Mouse (Mus musculus): ENCODE measurements around the gene Cyp11a1. TPM values are rescaled to one million over a fixed set of nuclear protein-coding genes. Genes with fewer than 3 reads are reported as not detected.

Cyp11a1 gene
- polyA plus RNA-seq, 1 experiment from 2014 or later, result 7.8 TPM

DNA sequence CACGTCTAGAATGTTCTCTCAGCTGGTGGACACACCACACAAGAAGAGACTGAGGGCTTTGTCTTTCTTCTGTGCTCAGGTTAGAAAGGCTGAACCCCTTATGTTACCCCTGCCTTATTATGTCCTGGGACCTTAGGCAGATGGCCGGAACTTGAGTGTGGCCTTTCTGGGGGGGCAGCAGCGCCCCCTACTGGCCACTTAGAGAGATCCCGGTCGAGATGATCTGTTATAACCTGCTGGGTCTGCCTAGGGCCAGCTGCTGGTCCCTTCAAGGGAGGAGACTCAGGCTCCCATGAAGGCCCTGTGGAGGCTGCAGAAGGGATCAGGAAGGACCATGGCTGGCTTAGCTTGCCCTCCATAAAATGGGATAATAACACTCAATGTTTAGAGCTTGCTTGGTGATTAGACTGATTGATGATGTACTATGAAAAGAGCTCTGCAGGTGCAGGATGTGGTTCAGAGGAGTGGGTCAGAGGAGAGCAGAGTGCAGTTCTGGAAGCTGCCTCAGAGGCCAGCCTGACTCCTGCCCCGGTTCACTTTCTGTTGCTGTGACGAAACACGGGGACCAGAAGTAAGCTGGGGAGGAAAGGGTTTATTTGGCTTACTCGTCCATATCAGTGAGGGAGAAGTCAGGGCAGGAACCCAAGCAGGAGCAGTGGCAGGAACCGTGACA, 15.6 kb upstream of the Cyp11a1 start:
- H3K9me3 ChIP-seq (ENCODE audit: control insufficient read depth), result no peaks in the 10 kb centered on the region

DNA sequence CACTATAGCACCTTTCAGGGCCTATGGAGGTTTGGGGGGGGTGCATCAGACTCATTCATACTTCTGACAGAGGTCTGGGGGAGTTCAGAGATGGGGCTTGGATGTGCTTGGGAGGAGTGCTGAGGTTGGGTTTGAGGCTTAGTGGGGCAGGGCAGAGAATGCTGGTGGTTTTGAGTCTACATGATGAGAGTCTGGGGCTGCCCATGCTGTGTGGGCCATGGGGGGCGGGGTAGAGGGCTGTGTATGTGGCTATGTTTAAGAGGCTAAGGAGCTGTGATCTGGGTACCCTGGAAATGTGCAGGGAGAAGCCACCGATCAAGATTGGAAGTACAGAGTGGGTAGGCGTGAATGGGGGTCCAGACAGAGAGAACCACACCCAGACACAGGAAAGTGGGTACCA, 14.2 kb upstream of the Cyp11a1 start:
- Histone ChIP-seq H3K9me3 (ENCODE audit: control insufficient read depth) (no peaks in the 10 kb centered on the region), H3K9ac (ENCODE audit: low read depth, low read length) (no peak overlapping the region), H3K27me3 (replicated peaks; ENCODE audit: control insufficient read depth, insufficient read depth, low read length) (peaks cover 10% of the 10 kb centered on the region), H3K4me2 (replicated peaks; ENCODE audit: low read depth) (no peak overlapping the region), H3K36me3 (ENCODE audit: control insufficient read depth, insufficient read depth) (no peaks in the 10 kb centered on the region), H3K4me1 (replicated peaks; ENCODE audit: control insufficient read depth, insufficient read depth, low read length) (no peaks in the 10 kb centered on the region), H3K4me3 (ENCODE audit: low read depth, low read length) (no peak overlapping the region), H3K27ac (ENCODE audit: low read depth, low read length) (no peak overlapping the region)
- ATAC-seq, result no peak
- WGBS, result 90% methylated on average over 3 of the region's 3 CpGs
- no peak for TF ChIP-seq CTCF (IDR thresholded peaks at IDR 0.05; ENCODE audit: low read depth)

More for the DNA sequence above, 15.6 kb upstream of the Cyp11a1 start:
- H3K27ac ChIP-seq (ENCODE audit: low read depth, low read length), result no peak overlapping the region
- no peak overlapping the region for H3K9ac ChIP-seq (ENCODE audit: low read depth, low read length)
- no peaks in the 10 kb centered on the region for H3K4me1 ChIP-seq (replicated peaks; ENCODE audit: control insufficient read depth, insufficient read depth, low read length)
- H3K4me2 ChIP-seq (replicated peaks; ENCODE audit: low read depth), result no peak overlapping the region
- no peaks in the 10 kb centered on the region for H3K36me3 ChIP-seq (ENCODE audit: control insufficient read depth, insufficient read depth)
- TF ChIP-seq CTCF (IDR thresholded peaks at IDR 0.05; ENCODE audit: low read depth), result peak; percentile 90
- H3K27me3 ChIP-seq (replicated peaks; ENCODE audit: control insufficient read depth, insufficient read depth, low read length), result no peaks in the 10 kb centered on the region
- 34% methylated on average over 10 of the region's 10 CpGs for WGBS
- H3K4me3 ChIP-seq (ENCODE audit: low read depth, low read length), result no peak overlapping the region
- peak; percentile 44 for ATAC-seq

DNA sequence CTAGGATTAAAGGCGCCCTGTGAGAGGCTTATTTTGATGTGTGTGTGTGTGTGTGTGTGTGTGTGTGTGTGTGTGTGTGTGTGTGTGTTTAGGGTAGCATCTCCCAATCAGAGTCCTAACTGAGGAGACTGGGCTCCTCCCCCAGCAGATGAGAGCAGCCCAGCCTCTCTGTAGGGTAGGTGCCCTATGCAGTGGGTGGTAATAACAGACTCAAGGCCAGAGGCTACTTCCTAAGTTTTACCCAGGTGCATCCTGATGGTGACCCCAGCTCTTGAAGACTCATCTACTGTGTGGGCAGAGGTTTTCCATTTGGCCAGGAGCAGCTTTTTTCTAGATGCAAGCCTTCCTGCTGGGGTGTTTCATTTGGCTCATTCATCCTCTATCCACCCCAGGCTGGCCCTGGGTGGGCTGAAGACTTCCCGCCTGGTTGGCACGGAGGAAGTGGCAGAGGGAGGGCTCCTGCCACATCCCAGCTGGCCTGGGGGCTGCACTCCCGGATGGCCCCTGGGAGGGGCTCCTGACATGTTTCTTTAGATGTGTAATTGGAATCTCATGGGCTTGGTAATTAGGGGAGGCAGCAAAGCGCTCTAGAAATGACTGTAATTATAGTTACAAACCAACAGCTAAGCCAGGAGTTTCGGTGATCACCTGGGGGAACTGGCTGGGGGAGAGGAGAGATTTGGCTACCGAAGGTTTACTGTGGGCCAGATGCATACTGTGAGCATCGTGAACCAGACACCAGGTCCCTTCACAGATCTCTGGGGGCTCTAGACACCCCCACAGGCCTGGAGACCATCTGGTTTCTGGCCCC, 13.2 kb upstream of the Cyp11a1 start:
- Histone ChIP-seq H3K36me3 (ENCODE audit: control insufficient read depth, insufficient read depth) (no peaks in the 10 kb centered on the region), H3K9me3 (ENCODE audit: control insufficient read depth) (no peaks in the 10 kb centered on the region), H3K4me2 (replicated peaks; ENCODE audit: low read depth) (no peak overlapping the region), H3K27ac (ENCODE audit: low read depth, low read length) (no peak overlapping the region), H3K27me3 (replicated peaks; ENCODE audit: control insufficient read depth, insufficient read depth, low read length) (peaks cover 16% of the 10 kb centered on the region), H3K4me1 (replicated peaks; ENCODE audit: control insufficient read depth, insufficient read depth, low read length) (no peaks in the 10 kb centered on the region), H3K4me3 (ENCODE audit: low read depth, low read length) (no peak overlapping the region), H3K9ac (ENCODE audit: low read depth, low read length) (no peak overlapping the region)
- no peak for TF ChIP-seq CTCF (IDR thresholded peaks at IDR 0.05; ENCODE audit: low read depth)
- WGBS, result 67% methylated on average over 8 of the region's 8 CpGs
- ATAC-seq, result no peak

DNA sequence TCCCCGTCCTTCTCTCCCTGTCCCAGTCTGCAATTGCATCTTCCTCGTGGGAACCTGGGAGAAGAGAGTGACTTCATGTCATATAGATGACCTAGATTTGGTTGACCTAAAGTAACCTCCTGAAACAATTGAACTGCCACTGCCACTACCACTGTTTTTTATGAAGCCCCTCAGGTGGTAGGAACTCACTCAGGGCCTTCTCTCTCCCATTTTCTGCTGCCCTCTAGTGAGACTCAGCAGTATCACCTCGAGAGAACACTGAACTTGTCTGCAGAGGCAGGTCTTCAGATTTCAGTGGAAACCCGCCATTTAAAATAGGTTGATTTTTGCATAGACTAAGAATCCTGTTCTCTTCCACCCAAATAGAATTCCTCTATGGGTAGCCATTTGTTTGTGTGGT, 10.9 kb upstream of the Cyp11a1 start:
- H3K4me1 ChIP-seq (replicated peaks; ENCODE audit: control insufficient read depth, insufficient read depth, low read length), result no peaks in the 10 kb centered on the region
- no peak overlapping the region for H3K9ac ChIP-seq (ENCODE audit: low read depth, low read length)
- H3K4me3 ChIP-seq (ENCODE audit: low read depth, low read length), result no peak overlapping the region
- ATAC-seq, result no peak
- H3K27ac ChIP-seq (ENCODE audit: low read depth, low read length), result no peak overlapping the region
- 44% methylated on average over 4 of the region's 4 CpGs for WGBS
- peaks cover 16% of the 10 kb centered on the region for H3K27me3 ChIP-seq (replicated peaks; ENCODE audit: control insufficient read depth, insufficient read depth, low read length)
- TF ChIP-seq CTCF (IDR thresholded peaks at IDR 0.05; ENCODE audit: low read depth), result peak; percentile 77
- H3K36me3 ChIP-seq (ENCODE audit: control insufficient read depth, insufficient read depth), result no peaks in the 10 kb centered on the region
- no peaks in the 10 kb centered on the region for H3K9me3 ChIP-seq (ENCODE audit: control insufficient read depth)
- H3K4me2 ChIP-seq (replicated peaks; ENCODE audit: low read depth), result no peak overlapping the region

DNA sequence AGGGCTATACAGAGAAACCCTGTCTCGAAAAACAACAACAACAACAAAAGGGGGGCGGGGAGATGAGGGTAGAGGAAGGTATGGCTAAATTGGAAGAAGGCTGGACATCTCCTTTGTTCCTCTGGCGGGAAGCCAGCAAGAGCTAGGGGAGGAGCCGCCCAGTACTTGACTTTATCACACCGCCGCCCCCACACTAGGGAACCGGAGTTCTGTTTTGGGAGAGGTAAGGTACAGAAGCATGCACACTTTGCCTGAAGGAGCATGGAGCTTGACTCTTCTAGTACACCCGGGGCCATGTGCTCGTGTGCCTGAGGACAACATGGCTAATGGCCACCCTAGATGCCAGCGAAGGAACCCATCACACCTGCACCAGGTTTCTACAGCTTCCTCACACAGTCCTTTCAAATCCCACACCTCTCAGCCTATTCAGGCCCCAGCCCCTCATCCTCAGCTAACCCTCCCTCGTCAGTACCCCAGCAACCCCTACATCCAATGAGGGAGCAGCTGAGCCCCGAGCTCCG, 8.6 kb upstream of the Cyp11a1 start:
- 0 out of 2 replicates have a peak overlapping the region, but pooled peaks have one; percentile 22 for H3K9ac ChIP-seq (ENCODE audit: low read depth, low read length)
- 18% methylated on average over 13 of the region's 13 CpGs for whole genome bisulfite sequencing
- ATAC-seq, result no peak
- no peaks in the 10 kb centered on the region for H3K36me3 ChIP-seq (ENCODE audit: control insufficient read depth, insufficient read depth)
- no peaks in the 10 kb centered on the region for H3K4me1 ChIP-seq (replicated peaks; ENCODE audit: control insufficient read depth, insufficient read depth, low read length)
- no peaks in the 10 kb centered on the region for H3K9me3 ChIP-seq (ENCODE audit: control insufficient read depth)
- H3K4me2 ChIP-seq (replicated peaks; ENCODE audit: low read depth), result peak overlapping the region; percentile 80
- H3K27me3 ChIP-seq (replicated peaks; ENCODE audit: control insufficient read depth, insufficient read depth, low read length), result peaks cover 16% of the 10 kb centered on the region
- peak overlapping the region; percentile 37 for H3K4me3 ChIP-seq (ENCODE audit: low read depth, low read length)
- no peak for TF ChIP-seq CTCF (IDR thresholded peaks at IDR 0.05; ENCODE audit: low read depth)
- no peak overlapping the region for H3K27ac ChIP-seq (ENCODE audit: low read depth, low read length)

DNA sequence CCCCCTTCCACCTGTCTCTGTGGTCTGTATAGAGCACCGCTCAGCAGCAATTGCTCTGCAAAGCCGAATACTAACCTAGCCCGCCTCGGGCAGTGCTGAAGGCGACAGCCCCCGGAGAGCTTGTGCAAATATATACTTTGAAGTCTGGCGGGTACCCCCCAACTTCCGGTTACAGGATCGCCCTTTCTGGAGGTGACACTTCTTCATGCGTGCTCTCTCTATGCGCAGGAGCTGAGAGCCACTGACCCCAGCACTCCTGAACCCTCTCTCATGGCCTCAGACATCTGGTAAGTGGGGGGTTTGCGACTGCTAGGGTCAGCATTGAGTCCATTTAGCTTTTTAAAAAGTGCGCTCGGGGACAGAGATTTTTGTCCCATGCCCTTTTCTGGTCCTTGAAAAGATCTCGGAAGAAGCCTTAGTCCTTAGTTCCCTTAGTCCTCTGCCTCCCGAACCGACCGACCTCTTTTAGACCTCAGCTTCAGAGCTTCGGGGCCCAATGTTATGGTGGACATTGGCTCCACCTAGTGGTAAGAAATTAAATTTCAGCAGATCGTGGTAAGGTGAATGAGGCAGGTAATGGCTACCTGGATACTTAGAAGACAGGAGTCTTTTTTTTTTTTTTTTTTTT, 8.1 kb upstream of the Cyp11a1 start:
- Histone ChIP-seq H3K4me2 (replicated peaks; ENCODE audit: low read depth) (peak overlapping the region; percentile 80), H3K36me3 (ENCODE audit: control insufficient read depth, insufficient read depth) (no peaks in the 10 kb centered on the region), H3K4me3 (ENCODE audit: low read depth, low read length) (peak overlapping the region; percentile 37), H3K27ac (ENCODE audit: low read depth, low read length) (no peak overlapping the region), H3K9me3 (ENCODE audit: control insufficient read depth) (no peaks in the 10 kb centered on the region), H3K4me1 (replicated peaks; ENCODE audit: control insufficient read depth, insufficient read depth, low read length) (no peaks in the 10 kb centered on the region), H3K27me3 (replicated peaks; ENCODE audit: control insufficient read depth, insufficient read depth, low read length) (peaks cover 16% of the 10 kb centered on the region), H3K9ac (ENCODE audit: low read depth, low read length) (0 out of 2 replicates have a peak overlapping the region, but pooled peaks have one; percentile 22)
- peak; percentile 89 for TF ChIP-seq CTCF (IDR thresholded peaks at IDR 0.05; ENCODE audit: low read depth)
- 3% methylated on average over 20 of the region's 20 CpGs for WGBS
- peak; percentile 81 for ATAC-seq

All from intestine, postnatal 0 days (tissue).